Mouse (Mus musculus) thymus, adult 2 months (tissue): Measurements from ENCODE around the gene Adgre5. TPM values are rescaled to one million over a fixed set of nuclear protein-coding genes. Genes with fewer than 3 reads are reported as not detected.
A peak's percentile ranks its signal among the peaks of the same experiment; 100 is the strongest.

ENCODE experiments used
- DNase-seq: peaks from one replicate; pipeline ENCODE4 v3.0.0; 2021
- H3K27ac ChIP-seq: fragments of 200-500 bp; 2 replicates; pipeline ENCODE4 v1.5.1; 2012; ENCODE audit warnings: low read length, control low read depth; ENCODE audit not compliant: control insufficient read depth, insufficient read depth
- H3K27me3 ChIP-seq: fragments of 200-500 bp; 2 replicates; pipeline ENCODE4 v1.6.1; 2012; ENCODE audit warnings: mild to moderate bottlenecking, low read length, moderate library complexity, mixed read lengths; ENCODE audit not compliant: control insufficient read depth, insufficient read depth
- H3K36me3 ChIP-seq: fragments of 200-500 bp; 2 replicates; pipeline ENCODE4 v1.6.1; 2012; ENCODE audit warnings: mild to moderate bottlenecking, low read length, moderate library complexity; ENCODE audit not compliant: control insufficient read depth, insufficient read depth
- H3K4me1 ChIP-seq: fragments of 200-500 bp; replicated peaks from 2 replicates; pipeline ENCODE4 v1.6.1; 2012; ENCODE audit warnings: low read length; ENCODE audit not compliant: control insufficient read depth, insufficient read depth
- H3K4me3 ChIP-seq: fragments of 200-500 bp; 2 replicates; pipeline ENCODE4 v1.5.1; 2012; ENCODE audit warnings: mild to moderate bottlenecking, low read length, control low read depth, moderate library complexity; ENCODE audit not compliant: control insufficient read depth, insufficient read depth
- CTCF ChIP-seq: fragments of 200-500 bp; IDR thresholded peaks from 2 replicates; pipeline ENCODE4 v1.5.1; 2012; ENCODE audit warnings: mild to moderate bottlenecking, control low read depth, low read length, moderate library complexity, borderline replicate concordance; ENCODE audit not compliant: control insufficient read depth, poor library complexity, insufficient read depth; ENCODE audit errors: extremely low read depth
- POLR2A ChIP-seq: fragments of 200-500 bp; IDR thresholded peaks from 2 replicates; pipeline ENCODE4 v1.6.1; 2012; ENCODE audit warnings: mild to moderate bottlenecking, low read length, control low read depth, moderate library complexity; ENCODE audit not compliant: control insufficient read depth, poor library complexity, insufficient read depth; ENCODE audit errors: extremely low read depth
- WGBS: fragments of 180-500 bp; shearing (Covaris S2); methylation state at CpG from one replicate; pipeline ENCODE4 v1.1.7; 2018; 5-methylcytosine and 5-hydroxymethylcytosine counted together
- polyA plus RNA-seq: library from polyadenylated mRNA; depleted of rRNA; stranded (reverse); fragments of >200 nt; gene quantifications from 2 replicates; pipeline ENCODE4 v1.2.3, GENCODE M21; 2012

The Adgre5 gene
- polyA plus RNA-seq, 1 experiment, result 190 TPM

DNA sequence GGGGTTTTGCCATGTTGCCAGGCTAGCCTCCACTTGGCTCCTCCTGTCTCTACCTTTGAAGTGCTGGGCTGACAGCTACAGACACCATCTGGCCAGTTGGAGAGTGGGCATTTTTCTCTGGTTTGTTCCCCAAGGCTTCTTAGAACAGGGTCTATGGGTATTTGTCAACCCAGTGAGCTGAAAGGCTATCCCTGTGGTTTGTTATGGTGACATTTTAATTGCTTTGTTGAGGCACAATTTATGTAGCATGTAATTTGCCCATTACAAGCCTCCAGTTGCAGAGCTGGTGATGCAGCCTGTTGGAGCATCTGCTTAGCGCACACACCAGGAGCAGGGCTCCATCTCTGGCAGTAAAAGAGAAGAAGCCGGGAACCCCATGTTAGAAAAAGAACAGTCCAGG, 33.1 kb upstream of the Adgre5 start:
- Histone ChIP-seq H3K4me3 (no peak overlapping the region), H3K4me1 (peaks cover 31% of the 10 kb centered on the region), H3K36me3 (no peaks in the 10 kb centered on the region), H3K27me3 (no peaks in the 10 kb centered on the region), H3K27ac (peak overlapping the region; percentile 88)
- 97% methylated on average over 2 of the region's 2 CpGs for whole genome bisulfite sequencing
- no peak for DNase-seq
- TF ChIP-seq POLR2A, result no peak
- TF ChIP-seq CTCF, result no peak

DNA sequence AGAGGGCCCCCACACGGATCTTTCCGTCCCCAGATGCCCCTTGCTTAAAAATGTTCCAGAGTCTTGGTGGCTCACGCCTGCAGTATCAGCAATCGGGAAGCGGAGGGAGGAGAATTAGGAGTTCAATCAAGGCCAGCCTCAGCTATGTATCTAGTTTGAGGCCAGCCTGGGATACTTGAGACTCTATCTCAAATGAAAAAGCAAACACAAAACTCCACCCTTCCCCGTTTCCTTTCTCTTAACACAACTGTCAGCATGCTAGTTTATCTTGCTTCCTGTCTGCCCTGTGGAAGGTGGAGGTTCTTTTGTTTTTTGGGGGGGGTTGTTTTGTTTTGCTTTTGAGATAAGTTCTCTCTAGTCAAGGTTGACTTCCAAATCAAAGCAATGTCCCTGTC, 32.3 kb upstream of the Adgre5 start:
- H3K36me3 ChIP-seq, result no peaks in the 10 kb centered on the region
- H3K27ac ChIP-seq, result peak overlapping the region; percentile 95
- peak overlapping the region; percentile 41 for H3K4me3 ChIP-seq
- peak; percentile 28 for DNase-seq
- no peaks in the 10 kb centered on the region for H3K27me3 ChIP-seq
- peaks cover 36% of the 10 kb centered on the region for H3K4me1 ChIP-seq
- 35% methylated on average over 6 of the region's 6 CpGs for WGBS
- TF ChIP-seq POLR2A, result no peak
- no peak for TF ChIP-seq CTCF

DNA sequence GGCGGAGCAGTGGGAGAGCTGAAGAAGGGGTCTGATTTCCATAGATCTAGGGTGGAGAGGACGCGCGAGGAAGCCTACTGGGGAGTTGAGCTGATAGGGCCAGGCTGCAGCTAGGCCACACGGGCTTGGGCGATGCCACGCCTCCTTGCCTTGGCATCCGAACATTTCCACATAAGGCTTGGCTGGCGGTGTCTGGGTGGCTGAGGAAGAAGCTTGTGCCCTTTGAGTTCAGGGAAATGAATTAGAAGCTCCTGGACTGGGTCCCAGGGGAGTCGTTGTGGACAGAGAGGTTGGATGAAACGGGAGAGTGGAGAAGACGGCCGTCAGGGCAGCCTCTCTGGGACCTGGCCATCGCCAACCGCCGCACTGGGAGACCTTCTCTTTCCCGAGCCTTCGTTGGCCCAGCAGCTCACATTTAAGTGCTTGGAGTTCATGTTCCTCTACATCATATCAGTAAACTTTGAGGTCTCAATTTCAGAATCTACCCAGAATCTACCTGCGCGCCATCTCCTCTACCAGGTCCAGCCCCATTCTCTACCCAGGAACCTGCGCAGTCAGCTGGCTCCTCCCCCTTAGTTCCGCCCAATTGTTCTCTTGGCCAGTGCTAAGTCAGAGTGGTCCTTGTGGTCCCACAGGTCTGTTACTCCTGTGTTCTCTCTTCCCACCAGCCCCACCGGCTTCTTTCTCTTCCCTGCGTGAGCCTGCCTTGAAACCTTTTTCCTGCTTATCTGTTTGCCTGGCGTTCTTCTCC, 31.8 kb upstream of the Adgre5 start:
- Histone ChIP-seq H3K27me3 (no peaks in the 10 kb centered on the region), H3K4me1 (peaks cover 39% of the 10 kb centered on the region), H3K36me3 (no peaks in the 10 kb centered on the region), H3K4me3 (peak overlapping the region; percentile 41), H3K27ac (peak overlapping the region; percentile 95)
- DNase-seq, result peak; percentile 48
- TF ChIP-seq CTCF (no peak), POLR2A (peak; percentile 18; the same call in 1 of the 2 replicates)
- 32% methylated on average over 25 of the region's 25 CpGs for WGBS

- no peaks in the 10 kb centered on the region for H3K27me3 ChIP-seq
- no peak for TF ChIP-seq POLR2A
- no peak for TF ChIP-seq CTCF
- H3K36me3 ChIP-seq, result no peaks in the 10 kb centered on the region
- no peak overlapping the region for H3K27ac ChIP-seq
- WGBS, result 57% methylated on average over 4 of the region's 4 CpGs
- no peak overlapping the region for H3K4me3 ChIP-seq
- peaks cover 40% of the 10 kb centered on the region for H3K4me1 ChIP-seq
- no peak for DNase-seq
Observed at GRCm38 (mm10) chr8:83771791-83772190, 30.7 kb upstream of the Adgre5 start.

- peaks cover 36% of the 10 kb centered on the region for H3K4me1 ChIP-seq
- DNase-seq, result no peak
- no peak overlapping the region for H3K27ac ChIP-seq
- no peaks in the 10 kb centered on the region for H3K36me3 ChIP-seq
- H3K27me3 ChIP-seq, result no peaks in the 10 kb centered on the region
- no peak overlapping the region for H3K4me3 ChIP-seq
- no peak for TF ChIP-seq CTCF
- no peak for TF ChIP-seq POLR2A
- 71% methylated on average over 2 of the region's 2 CpGs for WGBS
Observed at GRCm38 (mm10) chr8:83770669-83771068, 29.5 kb upstream of the Adgre5 start.

GRCm38 (mm10) chr8:83769720-83770119, 28.6 kb upstream of the Adgre5 start:
- Histone ChIP-seq H3K36me3 (no peaks in the 10 kb centered on the region), H3K27me3 (no peaks in the 10 kb centered on the region), H3K4me3 (no peak overlapping the region), H3K4me1 (peaks cover 36% of the 10 kb centered on the region), H3K27ac (no peak overlapping the region)
- 86% methylated on average over 7 of the region's 7 CpGs for WGBS
- TF ChIP-seq POLR2A, result no peak
- no peak for TF ChIP-seq CTCF
- DNase-seq, result no peak

GRCm38 (mm10) chr8:83768526-83768925, 27.4 kb upstream of the Adgre5 start:
- no peak for DNase-seq

More at GRCm38 (mm10) chr8:83768526-83768925, 27.4 kb upstream of the Adgre5 start:
- no peak for TF ChIP-seq CTCF
- TF ChIP-seq POLR2A, result no peak
- Histone ChIP-seq H3K4me3 (no peak overlapping the region), H3K4me1 (peaks cover 27% of the 10 kb centered on the region), H3K27ac (no peak overlapping the region; the same call in 1 of the 2 replicates), H3K36me3 (no peaks in the 10 kb centered on the region), H3K27me3 (no peaks in the 10 kb centered on the region)
- WGBS, result 0% methylated on average over 5 of the region's 5 CpGs
